Comparison of ENCODE assay signal across 15 mouse cellular contexts in the genomic region with DNA sequence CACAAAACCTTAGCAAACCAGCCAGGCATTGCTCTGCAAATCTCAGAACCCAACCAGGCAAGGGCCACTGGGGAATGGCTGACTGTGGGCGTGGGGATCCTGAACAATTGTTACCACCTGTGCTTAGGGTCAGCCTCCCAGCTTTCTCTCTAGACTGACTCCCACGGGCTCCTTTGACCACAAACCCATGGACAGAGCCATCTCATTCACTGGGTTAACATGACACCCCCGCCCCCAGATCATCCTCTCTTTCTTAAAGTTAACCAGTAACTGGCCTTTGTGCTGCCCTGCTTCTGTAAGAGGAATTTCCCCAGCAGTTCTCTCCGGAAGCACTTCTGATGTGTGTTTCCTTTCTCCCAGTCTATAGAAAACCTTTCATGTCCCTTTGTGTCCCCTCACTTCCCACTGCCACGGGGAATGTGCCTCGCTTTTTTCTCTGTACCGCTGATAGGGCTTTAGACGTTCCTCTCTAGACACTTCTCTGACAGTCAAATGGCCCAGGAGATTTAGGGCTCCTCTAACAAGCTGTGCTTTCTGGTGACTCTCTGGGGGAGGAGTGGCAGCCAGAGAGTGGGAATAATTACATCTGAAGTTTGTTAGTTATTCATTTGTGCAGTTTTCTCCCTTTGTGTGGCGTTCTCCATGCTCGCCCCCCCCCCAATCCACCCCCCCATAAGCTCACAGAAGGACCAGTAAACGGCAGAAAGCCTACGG.
A peak's percentile ranks its signal among the peaks of the same experiment; 100 is the strongest.
DNase-seq lines count a peak whose midpoint lies in the region; ATAC-seq lines count a peak whose summit lies in the region.
"Had no signal": no experiment of that assay in that cellular context is flagged by ENCODE, and none has a peak within 500 bp of the region (broad histone marks: within the 10 kb centered on the region; RNA-seq: fewer than 3 reads in every experiment).

No protein-coding gene starts in this region.

- H3K9me3 ChIP-seq in heart, embryonic 14.5 days (ENCODE audit: control insufficient read depth, low read length) = no peaks in the 10 kb centered on the region
- H3K9me3 ChIP-seq: embryonic facial prominence, embryonic 15.5 days; limb, embryonic 13.5 days; midbrain, embryonic 13.5 days had no signal

- H3K9ac ChIP-seq in heart, embryonic 14.5 days (ENCODE audit: low read length) = no peak overlapping the region
- H3K9ac ChIP-seq: embryonic facial prominence, embryonic 15.5 days; limb, embryonic 13.5 days; midbrain, embryonic 13.5 days had no signal

- WGBS in heart, embryonic 14.5 days = 38% methylated on average over 12 of the region's 12 CpGs

- H3K27ac ChIP-seq in heart, embryonic 14.5 days (replicated peaks in 1 of 2; ENCODE audit: control insufficient read depth in 1 of 2, insufficient read depth in 1 of 2, low read depth in 2 of 2, low read length in 2 of 2) = no peak overlapping the region
- H3K27ac ChIP-seq: embryonic facial prominence, embryonic 15.5 days; left cerebral cortex, adult 2 months; limb, embryonic 13.5 days; midbrain, embryonic 13.5 days had no signal

- no peak overlapping the region for H3K4me3 ChIP-seq in heart, embryonic 14.5 days (ENCODE audit: control insufficient read depth in 1 of 2, insufficient read depth in 1 of 2, low read depth in 1 of 2, low read length in 2 of 2)
- H3K4me3 ChIP-seq: embryonic facial prominence, embryonic 15.5 days; left cerebral cortex, adult 2 months; limb, embryonic 13.5 days; midbrain, embryonic 13.5 days had no signal

- H3K27me3 ChIP-seq in heart, embryonic 14.5 days (ENCODE audit: control insufficient read depth, insufficient read depth, low read length) = no peaks in the 10 kb centered on the region

- no peak overlapping the region for H3K4me2 ChIP-seq in heart, embryonic 14.5 days (ENCODE audit: low read length)
- H3K4me2 ChIP-seq: embryonic facial prominence, embryonic 15.5 days; limb, embryonic 13.5 days; midbrain, embryonic 13.5 days had no signal

- no peak for DNase-seq in heart, adult 11 months
- peak; percentile 33 for DNase-seq in kidney, adult 9 months
- DNase-seq in kidney, postnatal 25 days = peak; percentile 38 to 45
- peak; percentile 35 for DNase-seq in retina, embryonic 14.5 days (ENCODE audit: low spot score)
- DNase-seq in liver = no peak
- no peak for DNase-seq in spleen, adult 12 weeks (ENCODE audit: low spot score)
- DNase-seq: lung, postnatal 4 days; spleen, adult 18-20 months; thymus, postnatal 14 days had no signal

- 0 out of 2 replicates have a peak, but pooled peaks have one; percentile 10 for ATAC-seq in heart, embryonic 14.5 days (ENCODE audit: insufficient number of reproducible peaks, insufficient read depth, low FRiP score, low read depth)
- ATAC-seq: hindbrain, embryonic 16.5 days; midbrain, embryonic 13.5 days had no signal

- peaks cover 0 to 4% of the 10 kb centered on the region in 2 experiments; a peak in 1 of 4 replicates for H3K4me1 ChIP-seq in heart, embryonic 14.5 days (ENCODE audit: control insufficient read depth in 2 of 2, insufficient read depth in 2 of 2, low read length in 2 of 2)

- H3K36me3 ChIP-seq in heart, embryonic 14.5 days (ENCODE audit: control insufficient read depth, insufficient read depth, low read length) = no peaks in the 10 kb centered on the region
- H3K36me3 ChIP-seq: embryonic facial prominence, embryonic 15.5 days; limb, embryonic 13.5 days; midbrain, embryonic 13.5 days had no signal

Comparison
In these comparisons a context has a peak if more than half of its experiments do, and no peak if none do; other contexts are left out.
1. DNase-seq: peak in kidney, adult 9 months (single experiment), kidney, postnatal 25 days (2 of 2) and retina, embryonic 14.5 days (single experiment); none in heart, adult 11 months (single experiment), liver (single experiment) and spleen, adult 12 weeks (single experiment).